Mouse (Mus musculus): Measurements from ENCODE around the gene Phc1. TPM values are rescaled to one million over a fixed set of nuclear protein-coding genes. Genes with fewer than 3 reads are reported as not detected.

Phc1 gene
- total and polyA plus RNA-seq, 3 experiments, result 4.6 to 35.9 TPM; not detected in 1

- no peaks in the 10 kb centered on the region for H3K79me2 ChIP-seq (ENCODE audit: control insufficient read depth, insufficient read depth, low read length, poor library complexity)
- peak; percentile 50 for DNase-seq (ENCODE audit: low read depth, low spot score)
- H3K4me3 ChIP-seq (ENCODE audit: control insufficient read depth in 1 of 2, insufficient read depth in 1 of 2, low read depth in 2 of 2, low read length in 2 of 2), result no peak overlapping the region
- peaks cover 0 to 13% of the 10 kb centered on the region in 2 experiments; a peak in 2 of 4 replicates for H3K36me3 ChIP-seq (ENCODE audit: control insufficient read depth in 1 of 2, insufficient read depth in 2 of 2, low read length in 2 of 2)
- H3K9ac ChIP-seq (ENCODE audit: control insufficient read depth, low read depth, low read length, poor library complexity, severe bottlenecking), result no peak overlapping the region
- TF ChIP-seq GABPA (IDR thresholded peaks at IDR 0.05; ENCODE audit: low read depth, low read length) (no peak), ZMIZ1 (IDR thresholded peaks at IDR 0.05; ENCODE audit: low read depth, low read length) (no peak), SMC3 (IDR thresholded peaks at IDR 0.05; ENCODE audit: low read depth, low read length) (peak; percentile 48), MYC (IDR thresholded peaks at IDR 0.05; ENCODE audit: low read depth, low read length) (no peak), MYB (IDR thresholded peaks at IDR 0.05; ENCODE audit: low read depth, low read length) (no peak), ZKSCAN1 (IDR thresholded peaks at IDR 0.05; ENCODE audit: low read depth, low read length) (no peak), ZNF384 (IDR thresholded peaks at IDR 0.05; ENCODE audit: low read depth, low read length) (no peak), GATA1 (IDR thresholded peaks at IDR 0.05; ENCODE audit: low read depth, low read length) (no peak), ZC3H11A (IDR thresholded peaks at IDR 0.05; ENCODE audit: low read depth, low read length) (peak; percentile 52), JUND (IDR thresholded peaks at IDR 0.05; ENCODE audit: low read depth, low read length) (no peak), CHD2 (IDR thresholded peaks at IDR 0.05; ENCODE audit: low read length) (no peak), TCF12 (IDR thresholded peaks at IDR 0.05; ENCODE audit: low read depth, low read length) (no peak), E2F4 (IDR thresholded peaks at IDR 0.05; ENCODE audit: borderline replicate concordance, low read depth, low read length) (no peak), CTCF (IDR thresholded peaks at IDR 0.05 in 2 of 3, conservative IDR thresholded peaks at IDR 0.05 in 1 of 3; ENCODE audit: control insufficient read depth in 1 of 3, insufficient read depth in 1 of 3, low read depth in 2 of 3, low read length in 3 of 3, poor library complexity in 1 of 3, severe bottlenecking in 1 of 3) (peak; percentile 37 to 65 (median 62)), POLR2AphosphoS2 (IDR thresholded peaks at IDR 0.05; ENCODE audit: low read length) (no peak), CHD1 (IDR thresholded peaks at IDR 0.05; ENCODE audit: low read depth, low read length) (no peak), MAFK (IDR thresholded peaks at IDR 0.05; ENCODE audit: borderline replicate concordance, low read depth, low read length) (no peak), RCOR1 (IDR thresholded peaks at IDR 0.05; ENCODE audit: low read depth, low read length) (no peak), USF1 (IDR thresholded peaks at IDR 0.05; ENCODE audit: low read depth, low read length) (no peak), POLR2A (IDR thresholded peaks at IDR 0.05; ENCODE audit: control insufficient read depth in 1 of 2, insufficient read depth in 1 of 2, low read depth in 1 of 2, low read length in 2 of 2, poor library complexity in 1 of 2) (no peak), NRF1 (IDR thresholded peaks at IDR 0.05; ENCODE audit: insufficient read depth, low read depth, low read length, poor library complexity, severe bottlenecking) (no peak), SIN3A (IDR thresholded peaks at IDR 0.05; ENCODE audit: low read length) (no peak), HCFC1 (IDR thresholded peaks at IDR 0.05; ENCODE audit: low read depth, low read length) (no peak), BHLHE40 (IDR thresholded peaks at IDR 0.05; ENCODE audit: borderline replicate concordance, low read depth, low read length) (no peak), TAL1 (IDR thresholded peaks at IDR 0.05; ENCODE audit: low read length) (no peak), RAD21 (IDR thresholded peaks at IDR 0.05; ENCODE audit: low read depth, low read length) (peak; percentile 53), ELF1 (IDR thresholded peaks at IDR 0.05; ENCODE audit: low read depth, low read length) (no peak)
- H3K4me1 ChIP-seq (ENCODE audit: control insufficient read depth in 1 of 2, insufficient read depth in 2 of 2, low read length in 2 of 2), result peaks cover 15 to 25% of the 10 kb centered on the region in 2 experiments
- no peak overlapping the region for H3K27ac ChIP-seq (ENCODE audit: control insufficient read depth, low read depth, low read length)
- H3K9me3 ChIP-seq (replicated peaks; ENCODE audit: insufficient read depth, low read length), result no peaks in the 10 kb centered on the region
- H3K27me3 ChIP-seq (ENCODE audit: control insufficient read depth in 1 of 2, insufficient read depth in 2 of 2, low read length in 2 of 2), result no peaks in the 10 kb centered on the region
Observed at GRCm38 (mm10) chr6:122288263-122288662, 52.1 kb downstream of the Phc1 start.
